Mouse (Mus musculus) ES-E14 (cell line): ENCODE data around the gene Zfp672.

Experiments used
- CHD2 ChIP-seq: IDR thresholded peaks from 2 replicates; pipeline ENCODE4 v1.6.1; 2014; ENCODE audit warnings: mild to moderate bottlenecking, low read depth, low read length, inconsistent platforms
- MAFK ChIP-seq: IDR thresholded peaks from 2 replicates; pipeline ENCODE4 v1.6.1; 2014; ENCODE audit warnings: mild to moderate bottlenecking, low read depth, low read length, inconsistent platforms; ENCODE audit not compliant: insufficient read depth
- ZC3H11A ChIP-seq: IDR thresholded peaks from 2 replicates; pipeline ENCODE4 v1.6.1; 2012; ENCODE audit warnings: low read depth, mild to moderate bottlenecking, inconsistent platforms, low read length, borderline replicate concordance
- ZNF384 ChIP-seq: IDR thresholded peaks from 2 replicates; pipeline ENCODE4 v1.6.1; 2012; ENCODE audit warnings: low read depth, low read length, inconsistent platforms

- no peak for TF ChIP-seq MAFK
- TF ChIP-seq CHD2: no peak
- TF ChIP-seq ZC3H11A: no peak
- TF ChIP-seq ZNF384: no peak
Measured at GRCm38 (mm10) chr11:58378763-58379278, 48.7 kb upstream of the Zfp672 start, which contains the start of gene Lypd8.
